Mouse (Mus musculus) T-cell, adult 2 months (primary cell): ENCODE results near the gene Tbc1d9.
A peak's percentile ranks its signal among the peaks of the same experiment; 100 is the strongest.
"Not testable (repeated sequence)": the region's sequence is repeated elsewhere in the genome, so short reads cannot be mapped to it uniquely, and the experiment has no call there.

Experiments used
- DNase-seq: peaks from one replicate; pipeline ENCODE4 v3.0.0; 2022; ENCODE audit warnings: low spot score

Gene Tbc1d9

GRCm38 (mm10) chr8:83233099-83233498 lies 67.9 kb downstream of the Tbc1d9 start:
- no peak for DNase-seq

DNA sequence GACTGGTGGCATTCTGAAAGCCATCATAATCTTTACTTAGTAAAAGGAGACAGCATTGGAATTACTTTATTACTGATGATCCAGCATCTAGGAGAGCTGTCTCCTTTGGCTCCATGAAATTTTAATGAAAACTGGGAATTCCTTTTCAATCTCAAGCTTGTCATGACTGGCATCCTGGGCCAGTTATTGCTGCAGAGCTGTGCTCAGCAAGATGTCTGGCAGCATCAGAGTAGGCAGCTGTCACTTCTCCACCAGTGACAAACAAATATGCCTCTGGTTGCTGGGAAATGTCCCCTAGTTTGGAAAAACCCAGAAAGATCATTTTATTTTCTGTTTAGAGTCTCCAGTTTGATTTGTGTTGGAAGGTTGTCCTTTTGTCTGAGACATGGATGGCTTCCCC lies 74.2 kb downstream of the Tbc1d9 start:
- DNase-seq: no peak

GRCm38 (mm10) chr8:83244151-83244550 lies 79.0 kb downstream of the Tbc1d9 start:
- no peak for DNase-seq

DNA sequence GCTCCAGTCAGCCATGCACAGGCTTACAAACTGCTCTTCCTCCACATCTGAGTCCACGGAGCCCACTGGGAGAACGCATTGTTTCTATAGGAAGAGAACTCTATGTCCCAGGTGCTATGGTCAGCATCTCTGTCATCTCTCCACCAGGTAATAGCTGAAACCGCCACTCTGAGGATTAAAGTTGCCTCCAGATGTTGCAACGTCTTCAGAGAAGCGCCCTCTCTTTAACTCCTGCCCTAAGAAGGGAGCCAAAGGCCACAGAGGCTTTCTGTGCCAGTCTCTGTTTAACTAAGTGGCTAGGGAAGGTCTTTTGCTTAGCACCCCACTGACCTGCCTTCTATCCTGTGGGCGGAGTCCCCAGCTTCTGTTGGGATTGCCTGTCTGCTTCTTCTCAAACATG lies 85.7 kb downstream of the Tbc1d9 start:
- DNase-seq: no peak

DNA sequence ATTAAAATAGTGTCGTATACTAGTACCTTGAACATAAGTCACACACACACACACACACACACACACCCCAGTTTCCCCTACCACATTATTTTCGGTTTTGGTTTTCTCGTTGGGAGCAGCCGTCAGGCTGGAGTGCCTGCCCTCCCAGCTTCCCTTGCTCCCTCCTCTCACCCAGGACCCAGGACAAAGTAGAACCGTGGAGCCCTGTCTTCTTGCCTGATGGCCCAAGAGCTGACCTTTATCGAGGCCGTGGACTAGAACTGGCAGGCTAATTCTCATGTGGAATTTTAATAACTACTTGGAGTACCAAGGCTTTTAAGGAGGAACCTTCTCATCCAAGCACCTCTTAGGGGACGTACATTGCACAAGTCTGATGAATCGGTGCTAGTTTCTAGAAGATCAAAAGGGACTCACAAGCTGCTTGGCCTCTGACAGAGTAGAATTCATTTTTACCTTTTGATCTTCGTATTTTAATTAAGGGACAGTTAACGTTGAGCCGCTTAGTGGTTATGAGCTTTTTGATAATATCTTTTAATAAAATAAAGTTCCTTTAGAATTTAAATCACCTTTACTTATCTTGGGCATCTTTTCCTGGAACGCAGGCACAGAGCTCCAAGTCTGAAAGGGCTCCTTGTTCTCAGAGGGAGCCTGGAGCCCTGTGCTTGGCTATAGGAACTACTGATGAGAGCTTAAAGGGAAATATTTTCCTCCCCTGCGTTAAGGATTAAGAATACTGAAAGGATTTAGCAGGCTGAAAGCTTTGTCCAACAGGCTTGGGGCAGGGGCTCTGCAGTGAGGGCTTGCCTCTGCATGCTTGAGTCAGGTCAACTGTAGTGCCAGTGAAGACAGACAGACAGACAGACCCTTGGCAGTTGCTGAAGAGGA lies 86.5 kb downstream of the Tbc1d9 start:
- no peak for DNase-seq

- DNase-seq: no peak
Observed at GRCm38 (mm10) chr8:83252791-83253190, 87.6 kb downstream of the Tbc1d9 start.

- no peak for DNase-seq
Observed at GRCm38 (mm10) chr8:83257631-83258030, 92.5 kb downstream of the Tbc1d9 start.

GRCm38 (mm10) chr8:83260418-83261215 lies 95.5 kb downstream of the Tbc1d9 start:
- DNase-seq: peak; percentile 60

- DNase-seq: no peak
Observed at GRCm38 (mm10) chr8:83271172-83271571, 106.0 kb downstream of the Tbc1d9 start.

GRCm38 (mm10) chr8:83272464-83272863 lies 107.3 kb downstream of the Tbc1d9 start:
- DNase-seq: no peak

- DNase-seq: no peak
Observed at GRCm38 (mm10) chr8:83274470-83274869, 109.3 kb downstream of the Tbc1d9 start.

GRCm38 (mm10) chr8:83278431-83278830 lies 113.3 kb downstream of the Tbc1d9 start:
- no peak for DNase-seq

DNA sequence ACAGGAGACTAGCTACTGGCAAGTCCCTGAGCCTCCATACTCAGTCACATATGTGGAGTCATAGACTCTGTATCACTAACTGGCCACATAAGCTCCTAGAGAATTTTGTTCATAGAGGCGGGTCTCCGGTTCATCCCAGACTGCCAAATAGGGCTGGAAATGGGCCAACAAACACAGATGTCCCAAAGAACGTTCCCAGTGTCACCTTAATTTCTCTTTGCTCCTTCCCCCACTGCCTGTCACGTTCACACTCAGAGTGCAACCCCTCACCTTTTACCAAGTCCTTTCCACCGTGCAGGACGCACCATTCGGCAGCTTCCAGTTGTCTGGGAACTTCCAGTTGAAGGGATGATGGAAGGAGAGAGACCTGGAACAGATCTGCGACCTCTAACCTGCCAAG lies 120.2 kb downstream of the Tbc1d9 start:
- DNase-seq: no peak

GRCm38 (mm10) chr8:83290176-83290575 lies 125.0 kb downstream of the Tbc1d9 start, which contains the start of gene Ucp1:
Gene Ucp1, plus strand, starts transcription at chr8:83290352.
- no peak for DNase-seq

DNA sequence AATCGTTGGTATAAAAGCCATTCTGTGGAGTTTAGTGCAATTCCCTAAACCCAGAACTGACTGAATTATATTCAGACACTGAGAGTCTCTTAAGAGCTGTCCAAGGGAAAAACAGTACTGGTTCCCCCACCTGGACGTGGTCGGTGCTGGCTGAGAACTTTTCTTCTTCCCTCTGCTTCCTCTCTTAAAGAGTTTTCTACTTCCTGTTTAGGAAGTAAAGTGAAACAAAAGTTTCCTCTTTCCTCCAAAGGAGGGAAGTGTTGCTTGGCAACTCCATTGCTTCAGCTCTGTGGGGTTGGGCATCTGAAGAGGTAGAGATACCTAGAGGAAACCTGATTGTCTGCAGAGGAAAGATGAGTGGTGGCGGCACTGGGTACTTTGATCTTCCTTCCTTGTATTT lies 132.2 kb downstream of the Tbc1d9 start:
- DNase-seq: no peak

DNA sequence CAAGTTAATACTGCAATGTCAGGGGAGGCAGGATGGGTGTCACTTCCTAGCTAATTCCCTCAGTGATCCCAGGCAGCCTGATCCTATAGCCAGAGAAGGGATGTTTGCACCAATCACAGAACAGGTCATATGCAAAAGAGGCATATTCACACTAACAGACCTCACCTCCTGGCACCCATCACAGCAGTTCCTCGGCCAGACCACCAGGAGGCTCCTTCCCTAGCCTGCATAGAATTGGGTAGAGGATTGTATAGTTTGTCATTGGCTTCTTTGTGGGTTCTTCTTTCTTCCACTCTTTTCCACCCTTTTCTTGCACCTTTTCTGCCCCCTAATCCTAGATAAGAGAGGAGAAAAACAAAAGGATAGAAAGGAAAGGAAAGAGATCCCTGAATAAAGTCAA lies 135.0 kb downstream of the Tbc1d9 start:
- no peak for DNase-seq

DNA sequence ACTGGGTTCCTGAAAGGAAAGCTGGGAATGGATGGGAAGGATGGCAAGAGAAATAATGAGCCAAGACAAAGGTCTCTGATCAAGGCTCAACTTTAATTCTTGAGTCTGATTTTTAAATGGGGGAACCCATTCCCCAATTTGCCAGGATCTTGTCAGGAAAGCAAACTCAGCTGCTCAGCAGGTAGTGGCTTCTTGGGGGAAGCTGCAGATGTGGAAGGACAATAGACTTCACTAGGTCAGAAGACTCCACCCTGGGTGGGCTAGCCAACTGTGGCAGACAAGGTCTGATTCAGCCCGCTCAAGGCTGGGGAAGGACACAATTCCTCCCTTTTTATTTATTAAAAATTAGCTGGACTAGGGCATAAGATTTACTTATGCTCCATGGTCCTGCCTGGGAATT lies 139.8 kb downstream of the Tbc1d9 start:
- DNase-seq: no peak

DNA sequence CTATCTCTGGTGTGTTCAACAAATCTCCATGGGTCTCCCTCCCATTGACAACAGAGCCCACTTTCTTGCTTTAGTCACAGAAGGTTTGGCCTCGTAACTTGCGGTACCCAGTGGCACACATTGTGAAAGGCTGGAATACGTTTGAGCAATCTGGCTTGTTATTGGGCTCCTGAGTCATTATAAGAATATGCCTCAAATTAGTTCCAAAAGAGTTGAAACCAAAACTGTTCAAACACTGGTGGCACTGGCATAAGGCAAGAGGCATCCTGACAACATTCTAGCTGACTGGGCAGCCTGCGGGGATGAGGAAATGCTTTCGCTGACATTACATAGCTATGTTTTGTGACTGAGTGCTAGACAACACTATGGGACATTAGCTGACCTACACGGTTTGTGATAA lies 144.7 kb downstream of the Tbc1d9 start:
- DNase-seq: no peak

GRCm38 (mm10) chr8:83315084-83315483 lies 149.9 kb downstream of the Tbc1d9 start:
- DNase-seq: not testable (repeated sequence)

- no peak for DNase-seq
Observed at GRCm38 (mm10) chr8:83315691-83316090, 150.5 kb downstream of the Tbc1d9 start.

GRCm38 (mm10) chr8:83320543-83320942 lies 155.4 kb downstream of the Tbc1d9 start:
- no peak for DNase-seq

DNA sequence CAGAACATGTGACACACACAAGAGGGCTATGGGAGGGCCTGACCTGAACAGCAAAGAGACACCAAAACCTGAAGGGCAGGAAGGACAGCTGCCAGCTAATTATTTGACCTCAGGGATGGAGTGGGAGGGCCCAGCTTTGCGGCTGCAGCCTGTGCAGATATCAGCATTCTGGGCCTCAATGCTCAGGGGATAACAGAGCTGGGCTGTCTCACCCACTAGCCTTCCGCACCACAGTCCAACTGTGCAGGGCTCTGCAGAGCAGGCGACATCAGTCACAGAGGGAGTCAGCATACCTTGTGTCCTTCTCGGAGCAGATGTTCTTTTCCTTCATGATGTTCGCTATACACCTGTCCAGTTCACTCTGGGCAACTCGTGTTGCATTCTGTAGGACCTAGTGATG lies 157.2 kb downstream of the Tbc1d9 start:
- DNase-seq: no peak
